Comparison of ENCODE assay signal across 10 mouse cellular contexts in the genomic region with DNA sequence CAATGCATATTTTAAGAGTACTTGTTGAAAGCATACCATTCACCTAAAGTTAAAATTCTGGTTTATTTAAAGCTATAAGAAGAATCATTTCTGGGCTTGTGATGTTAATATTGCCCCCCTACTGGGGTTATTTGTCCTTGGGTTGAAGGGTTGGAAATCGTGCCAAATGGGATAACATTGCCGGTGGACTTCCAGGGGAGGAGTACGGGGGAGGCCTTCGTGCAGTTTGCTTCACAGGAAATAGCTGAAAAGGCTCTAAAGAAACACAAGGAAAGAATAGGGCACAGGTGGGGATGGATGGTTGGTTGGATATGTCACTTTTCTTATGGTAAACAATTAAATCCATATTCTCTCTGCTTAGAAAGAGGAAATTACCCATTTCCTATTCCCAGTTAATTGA. TPM values are rescaled to one million over a fixed set of nuclear protein-coding genes. Genes with fewer than 3 reads are reported as not detected.
DNase-seq lines count a peak whose midpoint lies in the region; ATAC-seq lines count a peak whose summit lies in the region.
"Had no signal": no experiment of that assay in that cellular context is flagged by ENCODE, and none has a peak within 500 bp of the region (broad histone marks: within the 10 kb centered on the region; RNA-seq: fewer than 3 reads in every experiment).

No protein-coding gene starts in this region.

- intact Hi-C loops in heart, postnatal 14 days (cut with DNase I) = no loop called here

- DNase-seq in heart, postnatal 14 days = no peak
- DNase-seq in embryonic facial prominence, embryonic 11.5 days (ENCODE audit: low spot score) = no peak
- DNase-seq in hindbrain, embryonic 14.5 days (ENCODE audit: low spot score) = no peak
- DNase-seq in ovary, postnatal 14 days (ENCODE audit: low spot score) = no peak
- DNase-seq in ovary, postnatal 36 days (ENCODE audit: low spot score) = no peak
- no peak for DNase-seq in thymus, postnatal 25 days
- DNase-seq: spleen, adult 18-20 months had no signal

- H3K27me3 ChIP-seq in heart, embryonic 14.5 days (ENCODE audit: control insufficient read depth, insufficient read depth, low read length) = no peaks in the 10 kb centered on the region
- H3K27me3 ChIP-seq in embryonic facial prominence, embryonic 11.5 days (ENCODE audit: control insufficient read depth, insufficient read depth, low read length) = no peaks in the 10 kb centered on the region
- no peaks in the 10 kb centered on the region for H3K27me3 ChIP-seq in hindbrain, embryonic 14.5 days (ENCODE audit: control insufficient read depth, insufficient read depth, low read length)
- no peaks in the 10 kb centered on the region for H3K27me3 ChIP-seq in midbrain, embryonic 12.5 days

- H3K4me1 ChIP-seq in heart, embryonic 14.5 days (ENCODE audit: control insufficient read depth in 2 of 2, insufficient read depth in 2 of 2, low read length in 2 of 2) = peaks cover 1 to 17% of the 10 kb centered on the region in 2 experiments
- no peaks in the 10 kb centered on the region; the same call in 1 of the 2 replicates for H3K4me1 ChIP-seq in embryonic facial prominence, embryonic 11.5 days (ENCODE audit: control insufficient read depth, insufficient read depth, low read length)
- peaks cover 23% of the 10 kb centered on the region for H3K4me1 ChIP-seq in hindbrain, embryonic 14.5 days (replicated peaks; ENCODE audit: control insufficient read depth, insufficient read depth, low read length)
- peaks cover 20% of the 10 kb centered on the region for H3K4me1 ChIP-seq in midbrain, embryonic 12.5 days

- H3K27ac ChIP-seq in heart, embryonic 14.5 days (replicated peaks in 1 of 2; ENCODE audit: control insufficient read depth in 1 of 2, insufficient read depth in 1 of 2, low read depth in 2 of 2, low read length in 2 of 2) = no peak overlapping the region
- no peak overlapping the region for H3K27ac ChIP-seq in embryonic facial prominence, embryonic 11.5 days (replicated peaks; ENCODE audit: low read depth, low read length)
- no peak overlapping the region for H3K27ac ChIP-seq in hindbrain, embryonic 14.5 days
- no peak overlapping the region for H3K27ac ChIP-seq in midbrain, embryonic 12.5 days (replicated peaks)
- H3K27ac ChIP-seq: macrophage had no signal

- H3K9me3 ChIP-seq in heart, embryonic 14.5 days (ENCODE audit: control insufficient read depth, low read length) = no peaks in the 10 kb centered on the region
- H3K9me3 ChIP-seq in embryonic facial prominence, embryonic 11.5 days (replicated peaks; ENCODE audit: control insufficient read depth, low read length) = no peaks in the 10 kb centered on the region
- no peaks in the 10 kb centered on the region for H3K9me3 ChIP-seq in hindbrain, embryonic 14.5 days (ENCODE audit: control insufficient read depth, low read length)
- H3K9me3 ChIP-seq in midbrain, embryonic 12.5 days = no peaks in the 10 kb centered on the region

- no peak for ATAC-seq in heart, embryonic 14.5 days (ENCODE audit: insufficient number of reproducible peaks, insufficient read depth, low FRiP score, low read depth)
- no peak for ATAC-seq in embryonic facial prominence, embryonic 11.5 days (replicated peaks; ENCODE audit: insufficient number of reproducible peaks, low FRiP score, low TSS enrichment, low read depth)
- no peak for ATAC-seq in hindbrain, embryonic 14.5 days (ENCODE audit: low FRiP score)
- ATAC-seq in midbrain, embryonic 12.5 days (ENCODE audit: low FRiP score, low read depth) = no peak

- peak overlapping the region; percentile 34; the same call in 1 of the 2 replicates for H3K9ac ChIP-seq in heart, embryonic 14.5 days (ENCODE audit: low read length)
- H3K9ac ChIP-seq in embryonic facial prominence, embryonic 11.5 days (replicated peaks; ENCODE audit: low read length) = no peak overlapping the region
- peak overlapping the region; percentile 53; the same call in 1 of the 2 replicates for H3K9ac ChIP-seq in hindbrain, embryonic 14.5 days
- H3K9ac ChIP-seq in midbrain, embryonic 12.5 days (replicated peaks) = no peak overlapping the region

- peaks cover 67% of the 10 kb centered on the region for H3K36me3 ChIP-seq in heart, embryonic 14.5 days (ENCODE audit: control insufficient read depth, insufficient read depth, low read length)
- H3K36me3 ChIP-seq in embryonic facial prominence, embryonic 11.5 days (replicated peaks; ENCODE audit: control insufficient read depth, insufficient read depth, low read depth, low read length) = peaks cover 19% of the 10 kb centered on the region
- H3K36me3 ChIP-seq in hindbrain, embryonic 14.5 days (replicated peaks; ENCODE audit: control insufficient read depth, insufficient read depth) = peaks cover 60% of the 10 kb centered on the region
- peaks cover 41% of the 10 kb centered on the region for H3K36me3 ChIP-seq in midbrain, embryonic 12.5 days

- peak overlapping the region; percentile 51 for H3K4me2 ChIP-seq in heart, embryonic 14.5 days (ENCODE audit: low read length)
- peak overlapping the region; percentile 16; the same call in 1 of the 2 replicates for H3K4me2 ChIP-seq in embryonic facial prominence, embryonic 11.5 days (ENCODE audit: low read depth, low read length)
- H3K4me2 ChIP-seq in hindbrain, embryonic 14.5 days (replicated peaks) = peak overlapping the region; percentile 59
- H3K4me2 ChIP-seq in midbrain, embryonic 12.5 days (replicated peaks) = peak overlapping the region; percentile 47

- 31% methylated on average over 4 of the region's 4 CpGs for WGBS in heart, embryonic 14.5 days
- WGBS in embryonic facial prominence, embryonic 11.5 days = 68% methylated on average over 4 of the region's 4 CpGs
- 22% methylated on average over 4 of the region's 4 CpGs for WGBS in hindbrain, embryonic 14.5 days
- WGBS in midbrain, embryonic 12.5 days = 63% methylated on average over 4 of the region's 4 CpGs

- peak overlapping the region; percentile 13 to 21; a peak in 2 of 4 replicates for H3K4me3 ChIP-seq in heart, embryonic 14.5 days (ENCODE audit: control insufficient read depth in 1 of 2, insufficient read depth in 1 of 2, low read depth in 1 of 2, low read length in 2 of 2)
- H3K4me3 ChIP-seq in embryonic facial prominence, embryonic 11.5 days (ENCODE audit: low read depth, low read length) = no peak overlapping the region
- H3K4me3 ChIP-seq in hindbrain, embryonic 14.5 days (replicated peaks; ENCODE audit: low read length) = peak overlapping the region; percentile 26
- H3K4me3 ChIP-seq in midbrain, embryonic 12.5 days = peak overlapping the region; percentile 28; the same call in 1 of the 2 replicates

RNA-seq across cellular contexts. Expression of gene Hnrnph1, which starts 4.5 kb away (rescaled TPM):
- 226 and 241 TPM in 2 replicates for polyA plus RNA-seq in heart, embryonic 14.5 days (2014; fragmentation: Nextera tagmentation; extraction: Ambion mirVana)
- 100 to 1,000 TPM; 134 to 140 TPM for total RNA-seq in heart, postnatal 14 days (2021)
- polyA plus RNA-seq in embryonic facial prominence, embryonic 11.5 days (2014; fragmentation: Nextera tagmentation; extraction: Ambion mirVana) = 823 and 855 TPM in 2 replicates
- polyA plus RNA-seq in hindbrain, embryonic 14.5 days (2014; fragmentation: Nextera tagmentation; extraction: Ambion mirVana) = 429 and 439 TPM in 2 replicates
- 699 and 705 TPM in 2 replicates for polyA plus RNA-seq in midbrain, embryonic 12.5 days (2016; fragmentation: Nextera tagmentation; extraction: Ambion mirVana)

RNA-seq across cellular contexts. Expression of gene Cby3, which starts 27.0 kb away (rescaled TPM):
- 0.31 TPM in 1 of 2 replicates, not detected in the other for polyA plus RNA-seq in heart, embryonic 14.5 days (2014; fragmentation: Nextera tagmentation; extraction: Ambion mirVana)
- not detected for total RNA-seq in heart, postnatal 14 days (2021)
- polyA plus RNA-seq in embryonic facial prominence, embryonic 11.5 days (2014; fragmentation: Nextera tagmentation; extraction: Ambion mirVana) = not detected in 2 replicates
- 0.68 and 1.3 TPM in 2 replicates for polyA plus RNA-seq in hindbrain, embryonic 14.5 days (2014; fragmentation: Nextera tagmentation; extraction: Ambion mirVana)
- not detected in 2 replicates for polyA plus RNA-seq in midbrain, embryonic 12.5 days (2016; fragmentation: Nextera tagmentation; extraction: Ambion mirVana)
- polyA plus RNA-seq: macrophage had no signal

RNA-seq across cellular contexts. Expression of gene Rufy1, which starts 49.6 kb away (rescaled TPM):
- 27.1 and 28.6 TPM in 2 replicates for polyA plus RNA-seq in heart, embryonic 14.5 days (2014; fragmentation: Nextera tagmentation; extraction: Ambion mirVana)
- 10 to 100 TPM; 27.1 to 27.7 TPM for total RNA-seq in heart, postnatal 14 days (2021)
- 22.9 and 24.4 TPM in 2 replicates for polyA plus RNA-seq in embryonic facial prominence, embryonic 11.5 days (2014; fragmentation: Nextera tagmentation; extraction: Ambion mirVana)
- 27.0 and 27.7 TPM in 2 replicates for polyA plus RNA-seq in hindbrain, embryonic 14.5 days (2014; fragmentation: Nextera tagmentation; extraction: Ambion mirVana)
- polyA plus RNA-seq in midbrain, embryonic 12.5 days (2016; fragmentation: Nextera tagmentation; extraction: Ambion mirVana) = 26.7 and 32.8 TPM in 2 replicates

RNA-seq across cellular contexts. Expression of gene Canx, which starts 55.8 kb away (rescaled TPM):
- polyA plus RNA-seq in heart, embryonic 14.5 days (2014; fragmentation: Nextera tagmentation; extraction: Ambion mirVana) = 197 and 211 TPM in 2 replicates
- 100 to 1,000 TPM; 212 to 246 TPM for total RNA-seq in heart, postnatal 14 days (2021)
- 247 and 265 TPM in 2 replicates for polyA plus RNA-seq in embryonic facial prominence, embryonic 11.5 days (2014; fragmentation: Nextera tagmentation; extraction: Ambion mirVana)
- polyA plus RNA-seq in hindbrain, embryonic 14.5 days (2014; fragmentation: Nextera tagmentation; extraction: Ambion mirVana) = 239 and 252 TPM in 2 replicates
- polyA plus RNA-seq in midbrain, embryonic 12.5 days (2016; fragmentation: Nextera tagmentation; extraction: Ambion mirVana) = 282 and 289 TPM in 2 replicates

Comparison
In these comparisons a context has a peak if more than half of its experiments do, and no peak if none do; other contexts are left out.
1. H3K9ac ChIP-seq: peak in heart, embryonic 14.5 days (single experiment) and hindbrain, embryonic 14.5 days (single experiment); none in embryonic facial prominence, embryonic 11.5 days (single experiment) and midbrain, embryonic 12.5 days (single experiment).
2. Peak in every context shown above with its lines, with median percentiles within 50 percentile points of each other: H3K4me2 ChIP-seq.